Mouse (Mus musculus) liver, embryonic 15.5 days (tissue): ENCODE measurements at regions not wholly inside any gene's neighbourhood (a gene's known extent, or its start where the extent isn't known, plus 50 kb on each side); places are given as distances from the start of the nearest gene placed in this dataset.

Source experiments
- ATAC-seq: fragments of 200-750 bp; cut with Nextera tagmentation; 2 replicates; pipeline ENCODE4 v1.8.0; 2017; ENCODE audit warnings: moderate number of reproducible peaks, mild to moderate bottlenecking, moderate library complexity; ENCODE audit not compliant: insufficient read depth
- H3K27ac ChIP-seq: fragments of 300-500 bp; sonication (generic); replicated peaks from 2 replicates; pipeline ENCODE4 v1.5.1; 2015; ENCODE audit warnings: mild to moderate bottlenecking, inconsistent platforms
- H3K27me3 ChIP-seq: fragments of 300-500 bp; sonication (generic); 2 replicates; pipeline ENCODE4 v1.6.1; 2015; ENCODE audit warnings: mild to moderate bottlenecking, inconsistent platforms
- H3K36me3 ChIP-seq: fragments of 300-500 bp; sonication (generic); replicated peaks from 2 replicates; pipeline ENCODE4 v1.6.1; 2015; ENCODE audit warnings: moderate library complexity, mild to moderate bottlenecking, inconsistent platforms
- H3K4me1 ChIP-seq: fragments of 300-500 bp; sonication (generic); replicated peaks from 2 replicates; pipeline ENCODE4 v1.6.1; 2015; ENCODE audit warnings: inconsistent platforms
- H3K4me2 ChIP-seq: fragments of 300-500 bp; sonication (generic); 2 replicates; pipeline ENCODE4 v1.6.1; 2015; ENCODE audit warnings: moderate library complexity, mild to moderate bottlenecking, inconsistent platforms
- H3K4me3 ChIP-seq: fragments of 300-500 bp; sonication (generic); replicated peaks from 2 replicates; pipeline ENCODE4 v1.5.1; 2015; ENCODE audit warnings: mild to moderate bottlenecking, inconsistent platforms
- H3K9ac ChIP-seq: fragments of 300-500 bp; sonication (generic); 2 replicates; pipeline ENCODE4 v1.6.1; 2015; ENCODE audit warnings: moderate library complexity, mild to moderate bottlenecking, inconsistent platforms
- H3K9me3 ChIP-seq: fragments of 300-500 bp; sonication (generic); replicated peaks from 2 replicates; pipeline ENCODE4 v1.6.1; 2016; ENCODE audit warnings: inconsistent platforms
- WGBS: fragments of 180-500 bp; shearing (Covaris S2); methylation state at CpG from one replicate; pipeline ENCODE4 v1.1.7; 2015; ENCODE audit warnings: mixed read lengths; ENCODE audit not compliant: insufficient replicate concordance; 5-methylcytosine and 5-hydroxymethylcytosine counted together

- no peaks in the 10 kb centered on the region for H3K4me1 ChIP-seq
- H3K27me3 ChIP-seq: no peaks in the 10 kb centered on the region
- no peak overlapping the region for H3K4me3 ChIP-seq
- no peak for ATAC-seq
- WGBS: 64% methylated on average over 9 of the region's 9 CpGs
- H3K9ac ChIP-seq: no peak overlapping the region
- H3K27ac ChIP-seq: no peak overlapping the region
- H3K4me2 ChIP-seq: no peak overlapping the region
- no peaks in the 10 kb centered on the region for H3K9me3 ChIP-seq
- H3K36me3 ChIP-seq: no peaks in the 10 kb centered on the region
These were observed 50.8 kb upstream of the Elk3 start for GRCm38 (mm10) chr10:93361654-93362195.

DNA sequence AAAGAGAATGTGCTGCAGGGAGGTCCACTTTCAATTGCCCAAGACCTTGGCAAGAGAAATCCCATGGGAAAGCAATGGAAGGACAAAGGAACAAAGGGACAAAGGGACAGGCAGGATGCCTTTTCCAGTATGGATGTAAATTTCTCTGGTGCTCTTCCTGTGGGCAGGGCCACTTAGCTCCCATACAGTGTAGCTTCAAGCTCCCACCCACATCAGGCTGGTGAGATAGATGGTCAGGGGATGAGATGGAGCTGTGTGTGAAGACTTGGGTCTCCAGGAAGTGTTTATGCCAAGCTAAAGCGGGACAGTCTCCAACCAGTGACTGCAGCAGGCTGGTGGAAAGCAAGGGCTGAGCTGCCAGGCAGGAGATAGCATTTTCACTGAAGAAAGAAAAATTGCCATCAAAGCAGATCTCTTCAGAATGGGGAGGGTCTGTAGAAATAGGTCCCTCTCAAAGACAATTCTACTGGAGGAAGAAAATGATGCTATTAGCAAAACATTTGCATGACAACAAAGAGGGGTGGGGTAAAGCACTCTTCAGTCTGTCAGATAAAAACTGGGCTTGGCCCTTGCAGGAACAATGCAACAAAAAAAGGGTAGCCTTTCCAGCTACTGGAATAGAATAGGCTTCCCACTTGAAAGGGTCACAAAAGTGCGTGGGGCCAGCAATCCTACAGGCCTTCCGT is 53.3 kb upstream of the Elk3 start:
- Histone ChIP-seq H3K27ac (no peak overlapping the region), H3K9ac (no peak overlapping the region), H3K4me2 (no peak overlapping the region), H3K36me3 (no peaks in the 10 kb centered on the region), H3K4me1 (no peaks in the 10 kb centered on the region), H3K9me3 (no peaks in the 10 kb centered on the region), H3K27me3 (no peaks in the 10 kb centered on the region), H3K4me3 (no peak overlapping the region)
- ATAC-seq: no peak
- WGBS: 51% methylated on average over 3 of the region's 3 CpGs

GRCm38 (mm10) chr10:93364881-93365280 is 53.9 kb upstream of the Elk3 start:
- Histone ChIP-seq H3K36me3 (no peaks in the 10 kb centered on the region), H3K4me2 (no peak overlapping the region), H3K9ac (no peak overlapping the region), H3K4me1 (no peaks in the 10 kb centered on the region), H3K27me3 (no peaks in the 10 kb centered on the region), H3K9me3 (no peaks in the 10 kb centered on the region), H3K27ac (no peak overlapping the region), H3K4me3 (no peak overlapping the region)
- ATAC-seq: no peak
- WGBS: 50% methylated on average over 7 of the region's 7 CpGs

GRCm38 (mm10) chr10:93365318-93365717 is 54.4 kb upstream of the Elk3 start:
- no peak for ATAC-seq
- 69% methylated on average over 6 of the region's 6 CpGs for WGBS
- H3K4me1 ChIP-seq: no peaks in the 10 kb centered on the region

DNA sequence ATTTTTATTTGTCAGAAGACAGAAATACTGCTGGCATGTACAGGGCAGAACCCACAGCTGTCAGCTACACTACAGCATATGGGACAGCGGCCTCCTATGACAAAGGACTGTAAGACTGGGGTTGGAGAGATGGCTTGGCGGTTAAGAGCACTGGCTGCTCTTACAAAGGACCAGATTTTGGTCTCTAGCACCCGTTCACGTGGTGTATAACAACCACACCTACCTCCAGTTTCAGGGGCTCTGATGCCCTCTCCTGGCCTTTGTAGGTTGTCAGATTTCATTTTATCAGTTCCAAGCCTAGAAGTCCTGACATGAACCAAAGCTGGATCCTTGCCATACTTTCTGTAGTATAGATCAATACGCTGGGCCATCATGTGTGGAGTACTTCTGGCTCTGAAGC is 54.9 kb upstream of the Elk3 start:
- ATAC-seq: no peak
- 68% methylated on average over 5 of the region's 5 CpGs for WGBS
- H3K4me3 ChIP-seq: no peak overlapping the region
- H3K4me1 ChIP-seq: no peaks in the 10 kb centered on the region
- H3K4me2 ChIP-seq: no peak overlapping the region
- no peak overlapping the region for H3K9ac ChIP-seq
- H3K36me3 ChIP-seq: no peaks in the 10 kb centered on the region
- no peaks in the 10 kb centered on the region for H3K9me3 ChIP-seq
- no peak overlapping the region for H3K27ac ChIP-seq
- H3K27me3 ChIP-seq: no peaks in the 10 kb centered on the region; the same call in 1 of the 2 replicates

More at GRCm38 (mm10) chr10:93365318-93365717, 54.4 kb upstream of the Elk3 start:
- Histone ChIP-seq H3K4me3 (no peak overlapping the region), H3K36me3 (no peaks in the 10 kb centered on the region), H3K9ac (no peak overlapping the region), H3K27ac (no peak overlapping the region), H3K4me2 (no peak overlapping the region), H3K9me3 (no peaks in the 10 kb centered on the region), H3K27me3 (no peaks in the 10 kb centered on the region; the same call in 1 of the 2 replicates)

DNA sequence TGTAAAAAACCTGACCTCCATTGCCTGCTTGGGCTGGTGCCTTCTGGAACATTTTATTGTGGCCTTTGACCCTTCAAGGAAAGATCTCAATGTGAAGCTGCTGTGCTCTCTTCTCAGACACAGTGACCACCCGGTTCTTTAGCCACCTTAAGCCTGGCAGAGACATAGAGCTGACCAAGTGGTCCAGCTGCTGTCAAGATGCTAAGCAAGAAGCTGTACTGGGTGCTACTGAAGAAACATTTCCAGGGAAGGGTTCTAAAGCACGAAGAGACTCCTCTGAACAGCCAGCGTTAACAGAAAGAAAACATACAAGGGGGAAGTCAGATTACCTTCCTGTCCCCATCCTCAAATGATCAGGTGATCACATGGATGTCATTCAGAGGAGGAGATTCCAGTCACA is 58.8 kb upstream of the Elk3 start:
- WGBS: 32% methylated on average over 3 of the region's 3 CpGs
- no peaks in the 10 kb centered on the region for H3K36me3 ChIP-seq
- no peak for ATAC-seq

DNA sequence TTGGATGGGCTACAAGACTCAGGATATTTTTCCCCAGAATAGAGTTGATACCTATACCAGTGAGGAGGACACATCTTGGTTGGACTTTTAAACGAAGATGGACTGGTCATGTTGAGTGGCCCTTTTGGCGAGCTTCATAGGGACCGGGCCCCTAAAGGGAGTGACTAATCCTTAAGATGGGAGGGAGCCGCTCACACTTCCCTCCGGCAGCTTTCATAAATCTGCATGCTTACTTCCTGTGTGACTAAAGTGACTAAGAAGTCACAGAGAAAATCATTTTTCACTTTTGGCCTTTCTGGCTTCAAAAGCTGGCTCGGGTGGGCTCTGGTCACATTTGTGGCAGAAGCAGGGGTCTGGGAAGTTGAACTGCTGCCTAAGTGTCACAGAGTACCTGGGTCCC is 59.4 kb upstream of the Elk3 start:
- H3K9ac ChIP-seq: no peak overlapping the region
- H3K27me3 ChIP-seq: no peaks in the 10 kb centered on the region; the same call in 1 of the 2 replicates
- H3K4me2 ChIP-seq: no peak overlapping the region
- H3K36me3 ChIP-seq: no peaks in the 10 kb centered on the region
- H3K4me1 ChIP-seq: peaks cover 6% of the 10 kb centered on the region
- no peak overlapping the region for H3K4me3 ChIP-seq
- WGBS: 46% methylated on average over 6 of the region's 6 CpGs
- H3K27ac ChIP-seq: no peak overlapping the region
- no peak for ATAC-seq
- no peaks in the 10 kb centered on the region for H3K9me3 ChIP-seq

More for the DNA sequence above, 58.8 kb upstream of the Elk3 start:
- H3K9me3 ChIP-seq: no peaks in the 10 kb centered on the region
- no peaks in the 10 kb centered on the region; the same call in 1 of the 2 replicates for H3K27me3 ChIP-seq
- peaks cover under 1% of the 10 kb centered on the region; the same call in 1 of the 2 replicates for H3K4me1 ChIP-seq
- H3K27ac ChIP-seq: no peak overlapping the region
- H3K9ac ChIP-seq: no peak overlapping the region
- no peak overlapping the region for H3K4me3 ChIP-seq
- no peak overlapping the region for H3K4me2 ChIP-seq

- no peak for ATAC-seq
- Histone ChIP-seq H3K36me3 (no peaks in the 10 kb centered on the region), H3K4me1 (peaks cover 11% of the 10 kb centered on the region), H3K9me3 (no peaks in the 10 kb centered on the region), H3K27me3 (no peaks in the 10 kb centered on the region; the same call in 1 of the 2 replicates), H3K9ac (no peak overlapping the region), H3K4me3 (no peak overlapping the region), H3K27ac (no peak overlapping the region), H3K4me2 (no peak overlapping the region)
- WGBS: 68% methylated on average over 7 of the region's 7 CpGs
These were observed 61.3 kb upstream of the Elk3 start for GRCm38 (mm10) chr10:93372281-93372680.

- no peak for ATAC-seq
- Histone ChIP-seq H3K4me2 (no peak overlapping the region), H3K9ac (no peak overlapping the region), H3K36me3 (no peaks in the 10 kb centered on the region), H3K4me3 (no peak overlapping the region), H3K4me1 (peaks cover 11% of the 10 kb centered on the region), H3K9me3 (no peaks in the 10 kb centered on the region), H3K27ac (no peak overlapping the region), H3K27me3 (no peaks in the 10 kb centered on the region; the same call in 1 of the 2 replicates)
- WGBS: 56% methylated on average over 5 of the region's 5 CpGs
These were observed 62.3 kb upstream of the Elk3 start for GRCm38 (mm10) chr10:93373265-93373664.

DNA sequence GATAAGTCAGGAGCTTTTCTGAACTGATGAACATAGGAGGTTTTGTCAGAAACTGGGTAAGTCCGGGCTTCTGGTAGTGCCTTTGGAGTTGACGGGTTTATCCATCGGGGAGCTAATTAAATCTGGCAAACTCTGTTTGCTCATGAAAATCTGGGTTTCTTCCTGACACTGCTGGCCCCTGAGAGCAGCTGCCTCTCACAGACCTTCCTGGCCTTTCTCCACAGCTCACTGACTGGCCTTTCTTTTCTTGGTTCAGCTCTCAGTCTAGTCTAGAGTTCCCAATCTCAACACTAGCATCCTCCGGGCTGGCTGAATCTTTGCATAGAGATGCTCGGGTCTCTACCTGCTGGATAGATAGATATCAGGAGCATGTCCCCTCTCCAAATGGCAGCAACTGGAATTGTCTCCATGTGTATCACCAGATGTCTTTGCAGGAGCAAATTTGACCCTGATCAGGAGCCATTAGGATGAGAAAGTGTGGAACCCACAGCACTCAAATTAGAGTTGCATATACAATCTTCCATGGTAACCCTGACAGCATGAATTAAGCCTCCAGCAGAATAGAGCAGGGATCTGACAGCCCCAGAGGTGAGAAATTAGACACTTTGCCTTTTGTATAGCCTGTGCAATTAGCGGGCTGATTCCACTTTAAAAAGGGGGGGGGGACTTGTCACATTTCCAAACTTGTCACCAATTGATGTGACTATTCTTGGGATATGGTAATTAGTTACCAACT is 63.2 kb upstream of the Elk3 start:
- no peak overlapping the region for H3K4me2 ChIP-seq
- no peak for ATAC-seq
- H3K9ac ChIP-seq: no peak overlapping the region
- no peak overlapping the region for H3K27ac ChIP-seq
- no peaks in the 10 kb centered on the region for H3K36me3 ChIP-seq
- 70% methylated on average over 6 of the region's 6 CpGs for WGBS
- H3K4me1 ChIP-seq: peaks cover 11% of the 10 kb centered on the region
- no peak overlapping the region for H3K4me3 ChIP-seq
- H3K27me3 ChIP-seq: no peaks in the 10 kb centered on the region; the same call in 1 of the 2 replicates
- no peaks in the 10 kb centered on the region for H3K9me3 ChIP-seq

- ATAC-seq: no peak
- no peak overlapping the region for H3K27ac ChIP-seq
- no peaks in the 10 kb centered on the region for H3K36me3 ChIP-seq
- no peak overlapping the region for H3K4me3 ChIP-seq
- H3K4me1 ChIP-seq: peaks cover 11% of the 10 kb centered on the region
- H3K4me2 ChIP-seq: no peak overlapping the region
- no peak overlapping the region for H3K9ac ChIP-seq
- WGBS: 61% methylated on average over 2 of the region's 2 CpGs
- no peaks in the 10 kb centered on the region for H3K9me3 ChIP-seq
- H3K27me3 ChIP-seq: no peaks in the 10 kb centered on the region; the same call in 1 of the 2 replicates
These were observed 63.7 kb upstream of the Elk3 start for GRCm38 (mm10) chr10:93374690-93374994.
